Mouse (Mus musculus) forebrain, embryonic 16.5 days (tissue): ENCODE results near the gene Arvcf. TPM values are rescaled to one million over a fixed set of nuclear protein-coding genes. Genes with fewer than 3 reads are reported as not detected.
A peak's percentile ranks its signal among the peaks of the same experiment; 100 is the strongest.

ENCODE experiments used
- ATAC-seq: fragments of 200-750 bp; cut with Nextera tagmentation; 2 replicates; pipeline ENCODE4 v1.8.0; 2017; ENCODE audit warnings: mild to moderate bottlenecking, moderate library complexity
- H3K27ac ChIP-seq: fragments of 300-500 bp; sonication (generic); 2 replicates; pipeline ENCODE4 v1.5.1; 2014; ENCODE audit warnings: low read length, control low read depth
- H3K27me3 ChIP-seq: fragments of 300-500 bp; sonication (generic); replicated peaks from 2 replicates; pipeline ENCODE4 v1.6.1; 2014; ENCODE audit warnings: low read length; ENCODE audit not compliant: control insufficient read depth, insufficient read depth
- H3K36me3 ChIP-seq: fragments of 300-500 bp; sonication (generic); 2 replicates; pipeline ENCODE4 v1.6.1; 2014; ENCODE audit not compliant: control insufficient read depth, insufficient read depth
- H3K4me1 ChIP-seq: fragments of 300-500 bp; sonication (generic); replicated peaks from 2 replicates; pipeline ENCODE4 v1.6.1; 2014; ENCODE audit warnings: low read length; ENCODE audit not compliant: control insufficient read depth, insufficient read depth
- H3K4me2 ChIP-seq: fragments of 300-500 bp; sonication (generic); 2 replicates; pipeline ENCODE4 v1.6.1; 2014; ENCODE audit warnings: mild to moderate bottlenecking, low read length, control low read depth
- H3K4me3 ChIP-seq: fragments of 300-500 bp; sonication (generic); replicated peaks from 2 replicates; pipeline ENCODE4 v1.5.1; 2014; ENCODE audit warnings: mild to moderate bottlenecking, low read length, control low read depth
- H3K9ac ChIP-seq: fragments of 300-500 bp; sonication (generic); replicated peaks from 2 replicates; pipeline ENCODE4 v1.6.1; 2014; ENCODE audit warnings: low read depth, low read length, control low read depth
- H3K9me3 ChIP-seq: fragments of 300-500 bp; sonication (generic); 2 replicates; pipeline ENCODE4 v1.6.1; 2016; ENCODE audit warnings: low read length; ENCODE audit not compliant: control insufficient read depth
- WGBS: fragments of 180-500 bp; shearing (Covaris S2); extraction: QIAGEN DNeasy Blood & Tissue Kit; methylation state at CpG from one replicate; pipeline ENCODE4 v1.1.7; 2014; 5-methylcytosine and 5-hydroxymethylcytosine counted together
- polyA plus RNA-seq: library from polyadenylated mRNA; unstranded; fragments of >200 nt; fragmentation: Nextera tagmentation; extraction: Ambion mirVana; gene quantifications from 2 replicates; pipeline ENCODE4 v1.2.1, GENCODE M21; 2015

Arvcf gene
- polyA plus RNA-seq, 1 experiment from 2014 or later, result 67.8 TPM

DNA sequence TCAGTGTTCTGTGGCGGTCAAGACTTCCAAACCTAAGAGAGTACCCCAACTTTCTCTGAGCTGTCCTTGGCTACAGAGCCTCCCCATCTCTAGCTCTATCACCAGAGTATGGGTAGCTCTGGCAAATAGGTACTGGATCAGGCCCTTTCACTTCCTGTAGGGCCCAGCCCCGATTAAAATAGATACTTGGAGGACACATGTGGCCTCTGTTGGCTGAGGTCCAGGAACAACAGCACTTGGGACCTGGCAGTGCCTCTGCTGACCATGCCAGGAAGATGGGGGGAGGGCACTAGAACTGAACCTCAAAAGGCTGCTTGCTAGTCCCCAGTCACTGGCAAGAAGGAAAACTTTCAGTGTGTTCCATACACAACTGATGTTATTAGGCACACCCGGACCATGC lies 14.0 kb upstream of the Arvcf start:
- no peaks in the 10 kb centered on the region for H3K27me3 ChIP-seq
- no peak overlapping the region for H3K9ac ChIP-seq
- no peak overlapping the region for H3K27ac ChIP-seq
- no peak overlapping the region for H3K4me2 ChIP-seq
- no peaks in the 10 kb centered on the region for H3K4me1 ChIP-seq
- 0 out of 2 replicates have a peak, but pooled peaks cover 2% of the 10 kb centered on the region for H3K36me3 ChIP-seq
- H3K4me3 ChIP-seq, result no peak overlapping the region
- no peak for ATAC-seq
- H3K9me3 ChIP-seq, result no peaks in the 10 kb centered on the region
- WGBS, result 83% methylated on average over 3 of the region's 3 CpGs

DNA sequence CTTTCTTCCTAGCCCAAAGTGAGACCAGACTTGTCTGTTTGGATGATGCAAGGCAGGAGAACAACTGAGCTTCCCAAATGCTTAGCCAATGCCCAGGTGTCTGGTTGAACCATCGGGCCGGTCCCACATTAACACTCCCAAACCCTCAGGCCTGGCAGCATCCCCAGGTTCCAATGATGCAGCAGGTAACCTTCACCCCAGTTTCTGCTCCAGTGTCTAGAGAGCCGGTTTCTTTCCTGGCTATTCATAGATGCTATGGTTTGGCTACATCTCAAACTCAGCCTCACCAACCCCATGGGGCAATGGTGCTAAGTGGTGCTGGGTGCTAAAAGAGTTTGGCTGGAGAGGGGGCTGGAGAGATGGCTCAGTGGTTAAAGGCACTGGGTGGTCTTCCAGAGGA lies 12.0 kb upstream of the Arvcf start:
- Histone ChIP-seq H3K4me3 (no peak overlapping the region), H3K27me3 (no peaks in the 10 kb centered on the region), H3K27ac (no peak overlapping the region), H3K9ac (no peak overlapping the region), H3K36me3 (0 out of 2 replicates have a peak, but pooled peaks cover 2% of the 10 kb centered on the region), H3K4me2 (no peak overlapping the region), H3K4me1 (peaks cover 6% of the 10 kb centered on the region), H3K9me3 (no peaks in the 10 kb centered on the region)
- ATAC-seq, result no peak
- 96% methylated on average over 3 of the region's 3 CpGs for WGBS

DNA sequence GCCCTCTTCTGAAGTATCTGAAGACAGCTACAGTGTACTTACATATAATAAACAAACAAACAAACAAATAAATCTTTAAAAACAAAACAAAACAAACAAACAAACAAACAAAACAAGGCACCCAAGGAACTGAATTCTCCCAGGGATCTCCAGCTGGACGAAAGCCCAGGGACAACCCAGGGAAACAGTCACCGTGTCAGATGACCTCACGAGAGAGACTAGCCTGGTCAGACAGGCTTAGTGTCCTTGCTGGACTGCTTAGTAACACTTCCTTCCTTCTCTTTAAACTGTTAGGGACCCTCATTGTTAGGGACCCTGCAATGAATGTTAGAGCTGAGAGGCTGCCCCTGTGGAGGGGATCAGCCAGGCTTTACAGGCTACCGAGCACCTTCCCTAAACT lies 10.7 kb upstream of the Arvcf start:
- Histone ChIP-seq H3K9me3 (no peaks in the 10 kb centered on the region), H3K4me3 (no peak overlapping the region), H3K27me3 (no peaks in the 10 kb centered on the region), H3K36me3 (0 out of 2 replicates have a peak, but pooled peaks cover 2% of the 10 kb centered on the region), H3K4me1 (peaks cover 9% of the 10 kb centered on the region), H3K4me2 (no peak overlapping the region), H3K9ac (no peak overlapping the region), H3K27ac (no peak overlapping the region)
- 91% methylated on average over 4 of the region's 4 CpGs for WGBS
- ATAC-seq, result no peak

DNA sequence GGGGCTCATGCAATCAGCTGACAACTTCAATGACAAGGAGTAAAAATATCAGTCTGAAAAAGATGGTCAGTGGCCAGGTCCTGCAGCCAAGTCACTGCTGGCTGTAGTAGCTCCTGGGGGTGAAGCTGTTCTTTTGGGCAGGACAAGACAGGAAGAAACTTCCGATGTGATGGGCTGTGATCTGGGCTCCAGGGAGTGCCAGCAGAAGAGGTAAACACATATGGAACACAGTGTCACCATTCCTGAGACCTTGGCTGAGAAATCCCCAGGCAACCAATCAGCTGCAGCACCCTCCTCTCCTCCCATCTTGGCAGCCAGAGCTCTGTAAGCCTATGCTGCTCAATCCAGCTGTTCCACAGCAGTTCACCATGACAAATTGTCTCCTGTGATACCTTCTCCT lies 8.1 kb upstream of the Arvcf start:
- H3K9me3 ChIP-seq, result no peaks in the 10 kb centered on the region
- no peak overlapping the region for H3K4me3 ChIP-seq
- 0 out of 2 replicates have a peak, but pooled peaks cover 2% of the 10 kb centered on the region for H3K36me3 ChIP-seq
- ATAC-seq, result no peak
- no peak overlapping the region for H3K4me2 ChIP-seq
- H3K27me3 ChIP-seq, result no peaks in the 10 kb centered on the region
- H3K9ac ChIP-seq, result no peak overlapping the region
- 82% methylated on average over 1 of the region's 1 CpGs for WGBS
- no peak overlapping the region for H3K27ac ChIP-seq
- H3K4me1 ChIP-seq, result peaks cover 26% of the 10 kb centered on the region

DNA sequence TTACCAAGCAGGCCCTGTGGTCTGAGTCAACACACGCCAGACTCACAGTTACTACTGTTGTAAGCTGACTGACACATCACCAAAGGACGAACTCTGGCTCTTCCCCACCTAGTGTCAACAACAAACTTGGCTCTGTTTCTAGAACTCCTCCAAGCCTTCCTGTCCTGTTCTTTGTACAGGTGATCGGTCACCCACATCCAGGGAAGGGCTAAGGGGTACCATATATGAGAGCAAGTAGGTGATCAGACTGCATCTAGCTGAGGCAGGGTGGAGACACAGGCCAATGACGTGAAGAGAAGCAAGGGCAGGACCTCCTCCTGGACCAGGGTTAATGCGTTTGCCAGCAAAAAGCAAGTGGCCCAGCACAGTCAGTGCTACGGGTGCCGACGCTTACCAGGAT lies 6.4 kb upstream of the Arvcf start:
- no peak overlapping the region for H3K9ac ChIP-seq
- 92% methylated on average over 8 of the region's 8 CpGs for WGBS
- 0 out of 2 replicates have a peak, but pooled peaks cover 2% of the 10 kb centered on the region for H3K36me3 ChIP-seq
- ATAC-seq, result no peak
- no peaks in the 10 kb centered on the region for H3K27me3 ChIP-seq
- no peaks in the 10 kb centered on the region for H3K9me3 ChIP-seq
- no peak overlapping the region for H3K4me2 ChIP-seq
- H3K4me1 ChIP-seq, result peaks cover 30% of the 10 kb centered on the region
- no peak overlapping the region for H3K27ac ChIP-seq
- no peak overlapping the region for H3K4me3 ChIP-seq

DNA sequence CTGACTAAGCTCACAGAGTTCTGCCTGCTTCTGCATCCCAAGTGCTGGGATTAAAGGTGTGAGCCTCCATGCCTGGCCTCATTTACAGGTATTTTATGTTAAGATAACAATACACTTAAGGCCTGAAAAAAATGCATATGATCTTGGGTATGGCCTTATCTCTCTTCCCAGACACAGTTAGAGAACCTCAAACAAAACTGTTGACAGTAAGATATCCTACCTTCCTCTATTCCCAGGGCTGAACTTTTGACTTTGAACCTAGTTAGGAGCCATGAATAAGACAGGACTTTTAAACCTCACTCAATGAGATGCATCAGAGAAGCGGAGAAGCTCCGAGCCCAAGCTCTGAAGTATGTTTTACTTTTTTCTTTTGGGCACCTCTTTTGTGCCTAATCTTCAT lies 5.9 kb upstream of the Arvcf start:
- Histone ChIP-seq H3K4me2 (no peak overlapping the region), H3K36me3 (0 out of 2 replicates have a peak, but pooled peaks cover 2% of the 10 kb centered on the region), H3K9me3 (no peaks in the 10 kb centered on the region), H3K4me1 (peaks cover 30% of the 10 kb centered on the region), H3K9ac (no peak overlapping the region), H3K27me3 (no peaks in the 10 kb centered on the region), H3K27ac (no peak overlapping the region), H3K4me3 (no peak overlapping the region)
- WGBS, result 78% methylated on average over 2 of the region's 2 CpGs
- no peak for ATAC-seq

DNA sequence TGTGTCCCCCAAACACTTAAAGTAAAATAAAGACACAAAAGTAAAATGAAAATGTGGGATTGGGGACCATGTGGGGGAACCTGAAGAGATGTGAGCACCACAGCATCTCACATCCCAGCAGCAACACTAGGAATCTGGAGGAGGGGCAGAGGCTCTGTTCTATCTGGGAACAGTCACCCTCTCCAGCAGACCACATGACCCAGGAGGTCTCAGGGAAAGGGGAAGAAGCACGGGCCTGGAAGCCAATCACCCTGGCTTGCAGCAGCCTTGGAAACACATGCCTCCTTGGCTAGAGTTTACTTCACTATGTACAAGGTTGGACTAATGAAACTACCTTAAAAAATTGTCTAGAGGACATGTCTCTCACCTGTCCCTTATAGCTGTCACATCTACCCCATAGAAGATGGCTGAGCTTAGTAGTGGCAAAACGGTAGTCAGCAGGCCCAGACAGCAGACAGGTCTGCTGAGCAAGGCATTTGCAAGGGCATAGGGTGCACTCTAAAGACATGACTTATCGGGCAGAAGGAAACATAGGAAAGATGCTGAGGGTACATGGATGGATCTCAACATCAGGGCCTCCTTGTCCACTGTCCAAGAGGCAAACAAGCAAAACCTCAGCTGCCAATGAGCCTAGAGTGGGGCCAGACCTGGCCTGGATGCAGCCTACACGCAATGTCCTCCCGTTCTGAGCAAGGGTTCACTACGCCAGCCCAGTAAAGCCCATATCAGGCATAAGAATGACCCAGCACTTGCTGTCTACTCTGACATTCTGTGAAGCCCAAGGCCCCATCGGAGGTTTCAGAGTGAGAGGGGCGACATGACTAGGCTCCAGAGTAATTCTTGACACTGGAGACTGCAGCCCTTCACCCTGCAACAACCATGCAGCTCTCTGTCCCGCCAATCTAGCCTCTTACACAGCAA lies 5.1 kb upstream of the Arvcf start:
- H3K27ac ChIP-seq, result no peak overlapping the region
- no peaks in the 10 kb centered on the region for H3K27me3 ChIP-seq
- no peaks in the 10 kb centered on the region for H3K36me3 ChIP-seq
- no peak for ATAC-seq
- WGBS, result 43% methylated on average over 9 of the region's 9 CpGs
- H3K9ac ChIP-seq, result peak overlapping the region; percentile 73
- no peaks in the 10 kb centered on the region for H3K9me3 ChIP-seq
- H3K4me2 ChIP-seq, result peak overlapping the region; percentile 75
- peaks cover 37% of the 10 kb centered on the region for H3K4me1 ChIP-seq
- peak overlapping the region; percentile 75 for H3K4me3 ChIP-seq

DNA sequence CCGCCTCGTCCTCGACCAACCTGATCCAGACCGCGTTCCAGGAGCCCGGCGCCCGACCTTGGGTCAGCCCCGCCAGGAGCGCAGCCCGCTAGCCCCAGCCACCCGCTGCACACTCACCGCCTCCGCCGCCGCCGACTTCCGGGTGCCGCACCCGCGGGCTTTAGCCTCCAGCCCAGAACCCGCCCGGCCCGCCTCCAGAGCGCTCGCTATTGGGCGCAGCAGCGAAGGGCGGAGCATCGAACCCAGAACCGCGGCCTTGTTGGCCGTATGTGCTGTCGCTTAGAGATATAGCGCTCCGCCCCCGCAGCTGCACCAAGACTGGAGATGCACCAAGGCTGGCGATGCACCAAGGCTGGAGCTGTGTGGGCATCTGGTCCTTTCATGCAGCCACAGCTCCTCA lies 4.2 kb upstream of the Arvcf start:
- Histone ChIP-seq H3K9ac (peak overlapping the region; percentile 73), H3K27ac (peak overlapping the region; percentile 49; the same call in 1 of the 2 replicates), H3K4me1 (peaks cover 38% of the 10 kb centered on the region), H3K27me3 (no peaks in the 10 kb centered on the region), H3K4me2 (peak overlapping the region; percentile 75), H3K9me3 (no peaks in the 10 kb centered on the region), H3K4me3 (peak overlapping the region; percentile 75), H3K36me3 (no peaks in the 10 kb centered on the region)
- under 1% methylated on average over 38 of the region's 38 CpGs for WGBS
- peak; percentile 95 for ATAC-seq

DNA sequence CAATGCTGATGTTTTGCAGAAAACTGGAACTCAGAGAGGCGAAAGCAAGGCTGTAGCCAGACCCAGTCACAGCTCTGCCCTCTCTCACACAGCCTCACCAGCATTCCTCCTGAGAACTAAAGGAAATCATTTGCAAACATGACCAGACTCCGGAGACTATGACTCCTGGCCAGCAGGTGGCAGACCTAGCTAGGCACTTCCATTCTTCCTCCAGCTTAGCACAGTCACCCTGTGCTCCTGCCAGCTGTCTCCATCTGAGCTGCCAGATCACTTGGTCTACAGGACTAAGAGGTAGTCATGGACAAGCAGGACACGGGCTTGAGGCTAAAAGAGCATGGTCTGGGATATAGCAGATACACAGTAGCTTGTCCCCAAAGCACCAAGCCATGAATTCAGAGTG lies 2.7 kb upstream of the Arvcf start:
- Histone ChIP-seq H3K9me3 (no peaks in the 10 kb centered on the region), H3K4me3 (no peak overlapping the region), H3K9ac (no peak overlapping the region), H3K27ac (no peak overlapping the region), H3K4me1 (peaks cover 45% of the 10 kb centered on the region), H3K36me3 (no peaks in the 10 kb centered on the region), H3K4me2 (no peak overlapping the region), H3K27me3 (no peaks in the 10 kb centered on the region)
- WGBS, result 2% methylated on average over 3 of the region's 3 CpGs
- ATAC-seq, result peak; percentile 13; the same call in 1 of the 2 replicates
